Mouse (Mus musculus) c-Kit-positive CD71-positive TER-119-negative erythroid progenitor cells, embryonic 14.5 days (primary cell): ENCODE results near the gene Gm4985.
"Not testable (repeated sequence)": the region's sequence is repeated elsewhere in the genome, so short reads cannot be mapped to it uniquely, and the experiment has no call there.

Experiments used
- DNase-seq: peaks from one replicate; pipeline ENCODE4 v3.0.0-alpha.2; 2013; ENCODE audit warnings: low read depth

Gm4985 gene

GRCm38 (mm10) chrX:23958834-23959233 lies at the start of gene Gm4985:
Gene Gm4985, minus strand, starts transcription at chrX:23958934.
- not testable (repeated sequence) for DNase-seq

DNA sequence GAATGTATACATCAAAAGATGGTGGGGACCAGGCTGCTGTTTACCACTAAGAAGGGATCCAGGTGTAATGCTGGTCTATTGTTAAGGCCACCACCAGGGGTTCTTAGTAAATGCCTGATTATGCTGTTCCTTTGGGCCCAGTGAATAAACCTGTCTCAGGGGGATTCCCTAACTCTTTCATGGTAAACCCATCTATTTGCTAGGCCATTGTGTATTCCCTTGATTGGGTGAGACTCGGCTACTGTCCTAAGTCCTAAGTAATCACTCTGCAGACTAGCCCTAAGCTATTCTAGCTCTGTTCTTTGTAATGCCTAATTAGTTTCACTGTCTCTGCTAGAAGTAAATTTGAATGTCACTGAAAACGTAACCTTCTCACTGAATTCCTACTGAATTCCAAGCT lies 4.6 kb downstream of the Gm4985 start:
- DNase-seq = no peak
